Mouse (Mus musculus): ENCODE measurements around the gene Serpinb6c.
A peak's percentile ranks its signal among the peaks of the same experiment; 100 is the strongest.
"Not testable (repeated sequence)": the region's sequence is repeated elsewhere in the genome, so short reads cannot be mapped to it uniquely, and the experiment has no call there.

Serpinb6c gene

GRCm38 (mm10) chr13:33905176-33905954 lies at the start of gene Serpinb6c:
Gene Serpinb6c (minus strand): TSS chr13:33905708.
- no peak for DNase-seq (ENCODE audit: low spot score)

DNA sequence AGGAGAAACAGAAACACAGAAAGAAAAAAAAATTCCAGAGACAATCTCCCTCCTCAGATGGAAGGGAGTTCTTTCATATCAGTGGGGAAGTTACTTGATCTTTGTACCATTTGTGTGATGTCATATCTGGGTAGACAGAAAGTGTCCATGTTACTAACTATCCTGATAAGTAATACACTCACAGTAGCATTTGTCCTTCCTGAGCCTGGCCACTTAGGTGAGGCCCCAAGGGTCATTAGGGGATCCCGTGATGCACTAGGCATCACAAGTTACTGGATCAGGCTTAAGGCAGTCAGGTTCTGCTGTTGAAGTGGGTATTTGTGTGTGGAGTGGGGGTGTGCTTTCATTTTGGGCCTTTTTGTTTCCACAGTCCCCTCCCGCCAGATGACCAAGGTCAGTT lies 47.4 kb upstream of the Serpinb6c start:
- DNase-seq (ENCODE audit: low spot score), result no peak

DNA sequence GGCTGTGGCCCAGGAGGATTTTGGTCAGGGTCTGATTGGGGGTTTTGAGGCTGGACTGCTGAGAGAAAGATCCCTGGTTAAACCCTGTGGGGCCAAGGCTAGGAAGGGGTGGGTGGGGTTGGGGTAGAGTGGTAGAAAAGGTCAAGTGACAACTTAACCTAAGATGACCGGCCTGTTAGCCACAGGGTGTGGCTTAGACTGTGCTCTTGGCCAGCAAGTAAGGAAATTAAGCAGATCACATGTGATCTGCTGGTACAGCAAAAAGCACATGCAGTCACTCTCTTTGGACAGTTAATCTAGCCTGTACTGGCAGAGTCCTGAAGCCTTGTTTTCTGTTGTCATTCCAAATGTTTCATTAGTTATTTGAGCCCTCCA lies 46.6 kb upstream of the Serpinb6c start:
- DNase-seq (ENCODE audit: low spot score), result no peak

DNA sequence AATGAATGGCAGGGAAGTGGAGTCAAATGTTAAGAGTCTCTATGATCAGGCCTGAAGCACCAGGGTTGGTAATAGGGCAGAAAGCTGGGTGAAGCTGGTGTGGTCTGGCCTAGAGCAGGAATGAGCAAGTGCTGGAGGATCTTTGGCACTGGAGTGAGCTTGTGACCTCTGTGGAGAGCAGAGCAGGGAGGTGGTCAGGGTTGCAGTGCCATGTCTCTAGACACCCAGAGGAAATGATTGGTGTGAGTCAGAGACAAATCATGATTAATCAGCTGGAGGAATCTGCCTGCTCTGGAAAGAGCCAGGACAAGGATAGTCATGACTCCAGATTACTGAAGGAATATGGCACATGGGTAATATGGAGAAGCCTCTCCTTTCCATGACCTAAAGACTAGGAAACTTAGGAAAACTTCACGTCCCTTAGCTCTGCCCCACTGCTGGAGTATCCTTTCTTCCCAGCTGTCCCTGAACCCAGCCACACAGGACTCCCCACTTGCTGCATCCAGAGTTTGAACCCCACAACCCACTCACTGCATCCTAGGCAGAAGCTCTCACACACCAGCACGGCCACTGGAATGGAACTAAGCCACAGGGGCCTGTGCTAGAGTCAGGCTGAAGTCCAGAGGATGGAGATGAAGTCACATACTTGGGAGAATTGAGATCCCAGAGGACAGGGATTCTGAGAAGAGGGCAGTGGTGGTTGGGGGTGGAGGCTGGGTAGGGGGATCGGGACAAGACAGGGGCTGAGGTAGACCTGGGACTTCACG lies 46.0 kb upstream of the Serpinb6c start:
- DNase-seq (ENCODE audit: low spot score), result no peak

GRCm38 (mm10) chr13:33942212-33942779 lies 36.8 kb upstream of the Serpinb6c start:
- peak; percentile 25 for DNase-seq (ENCODE audit: low spot score)

- DNase-seq (ENCODE audit: low spot score), result no peak
Measured at GRCm38 (mm10) chr13:33941288-33941808, 35.8 kb upstream of the Serpinb6c start.

- not testable (repeated sequence) for DNase-seq (ENCODE audit: low spot score)
Measured at GRCm38 (mm10) chr13:33937587-33937986, 32.1 kb upstream of the Serpinb6c start.

- no peak for DNase-seq (ENCODE audit: low spot score)
Measured at GRCm38 (mm10) chr13:33937151-33937550, 31.6 kb upstream of the Serpinb6c start.

GRCm38 (mm10) chr13:33935465-33936181 lies 30.1 kb upstream of the Serpinb6c start:
- peak; percentile 51 for DNase-seq (ENCODE audit: low spot score)

DNA sequence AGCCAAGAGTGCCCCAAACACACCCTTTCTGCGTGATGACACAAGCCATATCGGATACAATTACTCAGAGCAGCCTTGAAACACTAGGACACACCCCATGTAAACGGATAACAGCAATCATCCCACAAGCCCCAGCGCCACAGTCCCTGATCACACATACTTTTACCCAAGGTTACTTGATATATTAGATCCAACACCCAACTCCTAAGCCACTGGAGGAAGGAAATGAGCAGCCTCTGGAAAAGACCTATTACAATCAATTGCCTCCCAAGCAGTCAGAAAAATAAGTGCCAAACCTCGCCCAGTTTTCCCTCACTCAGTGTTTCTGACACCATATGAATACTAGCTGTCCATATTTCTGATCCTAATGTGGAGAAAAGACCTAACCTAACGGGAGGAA lies 29.2 kb upstream of the Serpinb6c start:
- no peak for DNase-seq (ENCODE audit: low spot score)

GRCm38 (mm10) chr13:33930912-33931311 lies 25.4 kb upstream of the Serpinb6c start:
- no peak for DNase-seq (ENCODE audit: low spot score)

GRCm38 (mm10) chr13:33930281-33930680 lies 24.8 kb upstream of the Serpinb6c start:
- no peak for DNase-seq (ENCODE audit: low spot score)

GRCm38 (mm10) chr13:33921699-33922098 lies 16.2 kb upstream of the Serpinb6c start:
- no peak for DNase-seq (ENCODE audit: low spot score)

GRCm38 (mm10) chr13:33921041-33921440 lies 15.5 kb upstream of the Serpinb6c start:
- no peak for DNase-seq (ENCODE audit: low spot score)

DNA sequence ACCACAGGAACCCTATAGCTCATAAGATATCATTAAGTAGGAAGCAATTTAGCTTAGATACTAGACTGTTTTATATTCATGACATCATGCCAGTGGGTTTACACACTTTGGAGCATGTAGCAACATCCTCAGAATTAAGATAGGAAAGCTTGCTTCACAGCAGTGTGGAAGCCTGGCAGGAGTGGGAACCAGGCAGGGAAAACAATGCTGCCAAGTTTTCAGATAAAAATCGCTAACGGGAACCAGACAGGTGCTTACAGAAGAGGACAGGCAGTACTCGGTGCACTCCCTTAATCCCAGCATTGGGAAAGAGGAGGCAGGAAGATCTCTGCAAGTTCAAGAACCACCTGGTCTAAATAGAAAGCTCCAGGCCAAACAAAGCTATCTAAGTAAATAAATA lies 1.3 kb upstream of the Serpinb6c start:
- no peak for DNase-seq (ENCODE audit: low spot score)

DNA sequence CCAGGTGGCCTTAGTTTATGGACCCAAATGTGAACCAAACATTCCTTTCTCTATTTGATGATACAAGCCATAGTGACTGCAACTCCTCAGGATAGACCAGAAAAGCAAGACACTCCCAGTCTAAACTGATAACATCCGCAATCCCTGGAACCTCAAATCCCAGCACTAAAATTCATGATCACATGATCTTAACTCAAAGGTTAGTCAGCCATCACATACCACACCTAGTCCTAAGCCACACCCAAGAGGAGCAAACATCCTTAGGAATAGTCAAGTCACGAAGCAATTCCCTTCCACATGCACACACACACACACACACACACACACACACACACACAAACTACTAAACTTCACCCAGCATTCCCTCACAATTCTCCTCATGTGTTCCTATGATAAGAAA lies 2.2 kb downstream of the Serpinb6c start:
- no peak for DNase-seq (ENCODE audit: low spot score)

GRCm38 (mm10) chr13:33894207-33894606 lies 11.3 kb downstream of the Serpinb6c start:
- peak; percentile 10 for DNase-seq (ENCODE audit: low spot score)

DNA sequence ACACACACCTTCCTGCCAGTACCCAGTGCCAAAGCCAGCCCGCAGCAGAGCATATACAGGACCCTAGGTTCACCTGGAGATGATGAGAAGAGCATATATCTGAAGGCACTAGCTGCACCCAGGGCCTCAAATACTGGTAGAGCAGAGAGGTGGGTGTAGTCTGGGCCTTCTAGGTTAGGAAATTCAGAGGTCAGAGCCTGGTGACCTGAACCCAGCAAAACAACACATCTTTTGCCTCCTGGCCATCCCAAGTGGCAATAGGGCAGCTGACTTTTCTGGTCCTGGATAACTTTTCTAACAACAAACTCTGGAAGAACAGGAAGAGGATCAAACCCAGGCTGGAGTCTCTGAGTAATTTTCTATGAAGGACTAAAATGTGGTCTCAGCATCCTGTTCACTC lies 62.2 kb downstream of the Serpinb6c start, which contains the start of gene Serpinb6e:
Gene Serpinb6e, minus strand, starts transcription at position 101 of the 400 bp plus-strand sequence.
- DNase-seq (ENCODE audit: low spot score), result no peak

GRCm38 (mm10) chr13:33830751-33831150 lies 74.8 kb downstream of the Serpinb6c start:
- no peak for DNase-seq (ENCODE audit: low spot score)
